Mouse (Mus musculus): ENCODE measurements around the gene Erbb3.

DNA sequence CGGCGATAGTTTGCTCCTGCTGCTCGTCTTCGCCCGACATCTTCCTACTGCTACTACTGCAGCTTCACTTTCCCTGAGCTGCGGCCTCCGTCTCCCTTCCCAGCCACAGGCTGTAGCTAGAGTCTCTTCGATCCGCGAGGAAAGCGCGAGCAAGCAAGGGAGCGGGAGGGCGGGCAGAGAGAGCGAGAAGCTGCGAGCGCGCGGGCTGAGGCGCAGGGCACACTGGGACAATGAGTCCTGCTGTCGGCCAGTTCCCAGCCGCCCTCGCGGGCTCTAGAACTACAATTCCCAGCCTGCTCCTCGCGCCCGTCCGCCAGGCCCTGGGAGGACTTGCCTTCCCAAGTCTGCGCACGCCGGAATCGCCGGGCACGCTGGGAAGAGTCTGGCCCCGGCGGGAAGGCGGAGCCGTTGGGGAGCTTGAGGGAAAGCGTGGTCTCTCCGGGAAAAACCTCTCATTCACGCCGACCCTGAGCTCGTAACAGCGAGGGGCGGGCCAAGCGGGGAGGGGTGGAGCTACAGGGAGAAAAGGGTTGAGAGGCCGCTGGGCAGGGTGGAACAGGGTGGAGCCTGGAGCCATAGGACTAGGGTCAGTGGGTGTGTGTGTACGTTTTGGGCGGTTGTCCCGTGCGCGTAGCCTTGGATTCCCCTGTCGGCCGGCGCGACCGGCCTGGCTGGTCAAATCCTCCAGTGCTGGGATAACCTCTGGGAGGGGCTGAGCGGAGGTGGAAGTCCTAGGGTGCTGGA lies 23.5 kb downstream of the Erbb3 start, which contains the start of gene Pa2g4:
- TF ChIP-seq CTCF (IDR thresholded peaks at IDR 0.05; ENCODE audit: low read depth) (0 out of 2 replicates have a peak, but pooled peaks have one; percentile 7), EP300 (IDR thresholded peaks at IDR 0.05; ENCODE audit: low read depth) (peak; percentile 44; the same call in 1 of the 2 replicates)
